In genomic region chr8:88796651-88797050, GRCm38 (mm10) we compare ENCODE assay signal across 22 mouse cellular contexts.
DNase-seq lines count a peak whose midpoint lies in the region; ATAC-seq lines count a peak whose summit lies in the region.
"Had no signal": no experiment of that assay in that cellular context is flagged by ENCODE, and none has a peak within 500 bp of the region (broad histone marks: within the 10 kb centered on the region; RNA-seq: fewer than 3 reads in every experiment).

No protein-coding gene starts in this region.

- H3K4me2 ChIP-seq in forebrain, embryonic 11.5 days (ENCODE audit: low read depth, low read length, severe bottlenecking), result no peak overlapping the region
- H3K4me2 ChIP-seq in forebrain, embryonic 13.5 days, result no peak overlapping the region

- no peak overlapping the region for H3K27ac ChIP-seq in forebrain, embryonic 11.5 days (ENCODE audit: low read depth, low read length)
- no peak overlapping the region for H3K27ac ChIP-seq in forebrain, embryonic 13.5 days
- H3K27ac ChIP-seq in heart, embryonic 10.5 days, result no peak overlapping the region

- no peak overlapping the region for H3K9ac ChIP-seq in forebrain, embryonic 11.5 days (ENCODE audit: low read length)
- H3K9ac ChIP-seq in forebrain, embryonic 13.5 days, result no peak overlapping the region

- no peak overlapping the region for H3K4me3 ChIP-seq in forebrain, embryonic 11.5 days (ENCODE audit: low read depth, low read length)
- H3K4me3 ChIP-seq in forebrain, embryonic 13.5 days, result no peak overlapping the region
- no peak overlapping the region for H3K4me3 ChIP-seq in heart, embryonic 10.5 days

- H3K9me3 ChIP-seq in forebrain, embryonic 11.5 days (ENCODE audit: control insufficient read depth, low read length), result no peaks in the 10 kb centered on the region
- no peaks in the 10 kb centered on the region for H3K9me3 ChIP-seq in forebrain, embryonic 13.5 days (replicated peaks)
- no peaks in the 10 kb centered on the region for H3K9me3 ChIP-seq in heart, embryonic 10.5 days

- peaks cover 6% of the 10 kb centered on the region; the same call in 1 of the 2 replicates for H3K4me1 ChIP-seq in forebrain, embryonic 11.5 days (replicated peaks; ENCODE audit: control insufficient read depth, insufficient read depth, low read length)
- peaks cover 23% of the 10 kb centered on the region for H3K4me1 ChIP-seq in forebrain, embryonic 13.5 days
- no peaks in the 10 kb centered on the region for H3K4me1 ChIP-seq in heart, embryonic 10.5 days

- DNase-seq in forebrain, embryonic 11.5 days (ENCODE audit: low spot score), result peak; percentile 22
- peak; percentile 76 for DNase-seq in heart, adult 11 months
- DNase-seq in heart, adult 18-20 months, result no peak
- DNase-seq in heart, embryonic 10.5 days (ENCODE audit: low spot score), result peak; percentile 63
- no peak for DNase-seq in heart, postnatal 4 days
- DNase-seq in testis, postnatal 10 days (ENCODE audit: low spot score), result peak; percentile 16
- no peak for DNase-seq in testis, postnatal 14 days (ENCODE audit: low spot score)
- DNase-seq: adrenal gland, adult 2 months; adrenal gland, adult 8-10 months; adrenal gland, postnatal 10 days; adrenal gland, postnatal 14 days; adrenal gland, postnatal 25 days; adrenal gland, postnatal 36 days; B cell, adult 2 months; cerebellum, adult 11 months; cerebellum, adult 11-12 months had no signal

- 91% methylated on average over 9 of the region's 9 CpGs for WGBS in forebrain, embryonic 11.5 days
- 95% methylated on average over 9 of the region's 9 CpGs for whole genome bisulfite sequencing in forebrain, embryonic 13.5 days
- 80% methylated on average over 9 of the region's 9 CpGs for WGBS in heart, embryonic 10.5 days

- no peak for ATAC-seq in forebrain, embryonic 11.5 days (replicated peaks; ENCODE audit: low FRiP score)
- no peak for ATAC-seq in forebrain, embryonic 13.5 days
- ATAC-seq: activated CD4-positive, CD25-positive, alpha-beta regulatory T cell, adult 4 months; CD4-positive, CD25-positive, alpha-beta regulatory T cell, adult 4 months; Patski had no signal

- no peaks in the 10 kb centered on the region for H3K27me3 ChIP-seq in forebrain, embryonic 11.5 days (ENCODE audit: control insufficient read depth, insufficient read depth, low read length)
- H3K27me3 ChIP-seq in forebrain, embryonic 13.5 days, result no peaks in the 10 kb centered on the region
- H3K27me3 ChIP-seq in heart, embryonic 10.5 days (ENCODE audit: insufficient read depth, poor library complexity, severe bottlenecking), result no peaks in the 10 kb centered on the region; the same call in 1 of the 2 replicates
- H3K27me3 ChIP-seq: CH12.LX, Patski had no signal

- no peaks in the 10 kb centered on the region for H3K36me3 ChIP-seq in forebrain, embryonic 11.5 days (ENCODE audit: control insufficient read depth, insufficient read depth, low read length)
- H3K36me3 ChIP-seq in forebrain, embryonic 13.5 days (ENCODE audit: poor library complexity, severe bottlenecking), result no peaks in the 10 kb centered on the region
- H3K36me3 ChIP-seq in heart, embryonic 10.5 days, result no peaks in the 10 kb centered on the region
- H3K36me3 ChIP-seq: G1E had no signal

Comparison
In these comparisons a context has a peak if more than half of its experiments do, and no peak if none do; other contexts are left out.
1. DNase-seq: peak in forebrain, embryonic 11.5 days (single experiment), heart, adult 11 months (single experiment), heart, embryonic 10.5 days (single experiment) and testis, postnatal 10 days (single experiment); none in heart, adult 18-20 months (0 of 2), heart, postnatal 4 days (single experiment) and testis, postnatal 14 days (single experiment).